Mouse (Mus musculus): ENCODE measurements at regions not wholly inside any gene's neighbourhood (a gene's known extent, or its start where the extent isn't known, plus 50 kb on each side); places are given as distances from the start of the nearest gene placed in this dataset.

DNA sequence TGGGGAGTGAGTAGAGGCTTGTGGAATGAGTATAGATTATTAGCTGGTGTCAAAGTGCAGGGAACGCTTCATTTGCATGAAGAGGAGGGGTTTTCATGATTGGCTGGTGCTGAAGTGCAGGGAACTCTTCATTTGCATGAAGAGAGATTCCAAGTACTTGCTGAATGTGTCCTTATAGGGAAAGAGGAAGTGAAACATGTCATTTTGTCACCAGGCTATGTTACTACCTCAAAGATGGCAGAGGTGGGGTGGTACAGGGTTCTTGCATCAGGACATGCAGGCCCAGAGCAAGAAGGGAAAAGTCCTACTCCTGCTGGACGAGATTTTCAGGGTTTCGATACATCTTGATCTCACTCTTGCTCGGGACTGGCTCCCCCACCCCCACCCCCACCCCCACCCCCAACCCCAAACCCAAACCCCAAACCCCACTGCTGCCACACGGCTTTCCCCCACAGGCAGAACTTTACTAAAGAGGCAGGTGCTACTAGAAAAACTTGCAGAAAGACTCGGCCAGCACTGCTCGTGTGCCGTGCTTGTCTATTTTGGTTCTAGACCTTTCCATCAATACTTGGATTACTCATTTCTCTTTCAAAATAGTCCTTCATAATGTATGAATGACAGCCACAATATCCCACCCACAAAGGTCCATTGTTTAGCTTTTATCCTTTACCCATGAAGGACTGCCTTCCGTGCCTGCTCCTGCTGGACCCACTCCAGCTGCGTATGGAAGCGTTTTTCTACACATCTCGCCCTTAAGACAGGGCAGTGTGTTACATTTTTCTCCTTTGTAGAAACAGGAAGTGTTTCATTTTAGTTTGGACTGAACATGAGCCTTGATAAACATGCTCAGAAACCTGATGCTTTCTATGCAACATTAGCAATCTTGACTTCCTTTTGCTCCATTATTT, 223.0 kb upstream of the N6amt1 start:
- no peaks in the 10 kb centered on the region for H3K27me3 ChIP-seq (ENCODE audit: control insufficient read depth, insufficient read depth, low read length)
- H3K4me3 ChIP-seq (ENCODE audit: control insufficient read depth, low read depth, low read length), result no peak overlapping the region
- H3K4me1 ChIP-seq (ENCODE audit: control insufficient read depth, insufficient read depth, low read length), result peaks cover 2% of the 10 kb centered on the region
- H3K27ac ChIP-seq (ENCODE audit: control insufficient read depth, insufficient read depth, low read depth, low read length), result no peak overlapping the region
- no peak for TF ChIP-seq POLR2A (IDR thresholded peaks at IDR 0.05; ENCODE audit: control insufficient read depth, low read depth, low read length)
- TF ChIP-seq CTCF (IDR thresholded peaks at IDR 0.05; ENCODE audit: control insufficient read depth, insufficient read depth, insufficient replicate concordance, low read depth, low read length), result no peak
- H3K36me3 ChIP-seq (ENCODE audit: control insufficient read depth, insufficient read depth, low read length), result no peaks in the 10 kb centered on the region

DNA sequence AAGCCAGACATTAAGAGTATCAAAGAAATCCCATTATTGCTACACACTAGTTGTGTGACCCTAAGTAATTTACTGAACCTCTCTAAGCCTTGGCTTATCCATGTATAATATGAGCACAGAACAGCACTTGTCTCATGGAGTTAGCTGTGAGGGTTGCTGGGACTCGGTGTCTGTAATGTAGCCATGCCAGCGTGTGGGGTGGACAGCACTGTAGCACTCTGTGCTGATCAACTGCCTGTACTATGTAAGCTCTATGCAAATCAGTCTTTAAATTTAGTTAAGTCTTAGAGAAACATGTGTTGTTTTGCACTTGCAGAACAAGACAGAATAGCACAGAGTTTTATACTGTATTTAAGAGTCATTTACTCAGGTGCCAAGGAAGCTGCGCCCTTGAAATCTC, 225.0 kb upstream of the N6amt1 start:
- TF ChIP-seq CTCF (IDR thresholded peaks at IDR 0.05; ENCODE audit: control insufficient read depth, insufficient read depth, insufficient replicate concordance, low read depth, low read length) (no peak), POLR2A (IDR thresholded peaks at IDR 0.05; ENCODE audit: control insufficient read depth, low read depth, low read length) (no peak)

DNA sequence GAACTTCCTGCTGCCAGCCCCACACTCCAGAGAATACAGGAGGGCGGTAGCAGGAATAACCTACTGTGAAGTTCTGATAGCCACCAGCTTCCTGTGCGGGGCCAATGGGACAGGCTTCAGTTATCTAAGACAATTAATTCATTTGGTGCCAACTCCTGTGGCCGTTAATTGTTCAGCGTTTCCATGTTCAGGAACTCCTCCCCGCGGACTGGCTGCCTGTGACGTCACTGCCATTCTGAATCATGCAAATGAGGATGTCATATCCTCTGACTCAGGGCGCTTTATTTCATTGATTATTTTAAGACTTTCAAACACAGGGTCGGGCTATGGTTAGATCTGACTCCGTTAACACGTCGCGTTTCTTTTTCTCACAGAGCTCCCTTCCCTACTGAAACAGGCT, 225.8 kb upstream of the N6amt1 start:
- Histone ChIP-seq H3K27ac (ENCODE audit: control insufficient read depth, insufficient read depth, low read depth, low read length) (peak overlapping the region; percentile 37; the same call in 1 of the 2 replicates), H3K27me3 (ENCODE audit: control insufficient read depth, insufficient read depth, low read length) (no peaks in the 10 kb centered on the region), H3K4me3 (ENCODE audit: control insufficient read depth, low read depth, low read length) (peak overlapping the region; percentile 85), H3K4me1 (ENCODE audit: control insufficient read depth, insufficient read depth, low read length) (peaks cover 2% of the 10 kb centered on the region), H3K36me3 (ENCODE audit: control insufficient read depth, insufficient read depth, low read length) (no peaks in the 10 kb centered on the region)
- TF ChIP-seq CTCF (IDR thresholded peaks at IDR 0.05; ENCODE audit: control insufficient read depth, insufficient read depth, insufficient replicate concordance, low read depth, low read length) (no peak), POLR2A (IDR thresholded peaks at IDR 0.05; ENCODE audit: control insufficient read depth, low read depth, low read length) (peak; percentile 49; the same call in 1 of the 2 replicates)

More for the DNA sequence above, 225.0 kb upstream of the N6amt1 start:
- Histone ChIP-seq H3K27ac (ENCODE audit: control insufficient read depth, insufficient read depth, low read depth, low read length) (no peak overlapping the region), H3K4me3 (ENCODE audit: control insufficient read depth, low read depth, low read length) (no peak overlapping the region), H3K4me1 (ENCODE audit: control insufficient read depth, insufficient read depth, low read length) (peaks cover 2% of the 10 kb centered on the region), H3K36me3 (ENCODE audit: control insufficient read depth, insufficient read depth, low read length) (no peaks in the 10 kb centered on the region), H3K27me3 (ENCODE audit: control insufficient read depth, insufficient read depth, low read length) (no peaks in the 10 kb centered on the region)

DNA sequence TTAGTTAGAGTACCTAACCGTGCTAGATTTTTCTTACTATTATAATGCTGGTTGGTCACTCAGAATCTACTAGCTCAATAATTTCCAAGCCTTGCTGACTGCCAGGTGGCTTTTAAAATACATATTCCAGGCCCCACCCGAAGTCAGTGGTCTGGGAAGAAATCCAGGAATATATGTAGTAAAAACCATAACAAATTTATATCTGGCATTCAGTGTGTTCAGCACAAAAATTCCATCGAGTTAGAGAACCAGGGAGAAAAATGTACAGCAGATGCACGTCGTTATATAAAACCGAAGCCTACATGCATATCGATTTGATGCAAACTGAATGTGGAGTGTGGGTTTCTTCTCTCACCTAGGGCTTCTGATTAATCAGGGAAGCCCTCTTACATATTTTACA, 229.5 kb upstream of the N6amt1 start:
- Histone ChIP-seq H3K27ac (ENCODE audit: control insufficient read depth, insufficient read depth, low read depth, low read length) (no peak overlapping the region), H3K4me1 (ENCODE audit: control insufficient read depth, insufficient read depth, low read length) (no peaks in the 10 kb centered on the region; the same call in 1 of the 2 replicates), H3K27me3 (ENCODE audit: control insufficient read depth, insufficient read depth, low read length) (no peaks in the 10 kb centered on the region), H3K36me3 (ENCODE audit: control insufficient read depth, insufficient read depth, low read length) (no peaks in the 10 kb centered on the region), H3K4me3 (ENCODE audit: control insufficient read depth, low read depth, low read length) (no peak overlapping the region)
- TF ChIP-seq POLR2A (IDR thresholded peaks at IDR 0.05; ENCODE audit: control insufficient read depth, low read depth, low read length) (no peak), CTCF (IDR thresholded peaks at IDR 0.05; ENCODE audit: control insufficient read depth, insufficient read depth, insufficient replicate concordance, low read depth, low read length) (no peak)

DNA sequence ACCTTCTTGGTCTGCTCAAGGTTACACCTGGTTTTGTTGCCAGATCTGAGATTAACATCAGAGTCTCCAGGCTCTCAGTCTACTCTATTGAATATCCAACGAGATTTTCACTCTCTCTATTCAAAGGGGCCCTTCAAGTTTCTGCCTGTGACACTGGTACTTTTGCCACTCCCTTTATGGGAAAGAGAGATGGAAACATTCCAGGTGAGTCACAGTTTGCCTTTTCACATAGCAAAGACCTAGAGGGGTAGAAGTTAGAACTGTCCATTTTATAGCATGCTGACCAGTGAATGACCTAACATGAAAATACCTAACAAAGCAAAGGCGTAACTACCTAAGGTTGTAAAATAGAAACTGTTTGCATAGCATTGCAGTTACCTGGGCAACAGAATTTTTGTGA, 250.4 kb upstream of the N6amt1 start:
- Histone ChIP-seq H3K4me3 (ENCODE audit: control insufficient read depth, low read depth, low read length) (no peak overlapping the region), H3K4me1 (ENCODE audit: control insufficient read depth, insufficient read depth, low read length) (no peaks in the 10 kb centered on the region), H3K27me3 (ENCODE audit: control insufficient read depth, insufficient read depth, low read length) (no peaks in the 10 kb centered on the region), H3K27ac (ENCODE audit: control insufficient read depth, insufficient read depth, low read depth, low read length) (no peak overlapping the region), H3K36me3 (ENCODE audit: control insufficient read depth, insufficient read depth, low read length) (no peaks in the 10 kb centered on the region)
- TF ChIP-seq CTCF (IDR thresholded peaks at IDR 0.05; ENCODE audit: control insufficient read depth, insufficient read depth, insufficient replicate concordance, low read depth, low read length) (no peak), POLR2A (IDR thresholded peaks at IDR 0.05; ENCODE audit: control insufficient read depth, low read depth, low read length) (no peak)

DNA sequence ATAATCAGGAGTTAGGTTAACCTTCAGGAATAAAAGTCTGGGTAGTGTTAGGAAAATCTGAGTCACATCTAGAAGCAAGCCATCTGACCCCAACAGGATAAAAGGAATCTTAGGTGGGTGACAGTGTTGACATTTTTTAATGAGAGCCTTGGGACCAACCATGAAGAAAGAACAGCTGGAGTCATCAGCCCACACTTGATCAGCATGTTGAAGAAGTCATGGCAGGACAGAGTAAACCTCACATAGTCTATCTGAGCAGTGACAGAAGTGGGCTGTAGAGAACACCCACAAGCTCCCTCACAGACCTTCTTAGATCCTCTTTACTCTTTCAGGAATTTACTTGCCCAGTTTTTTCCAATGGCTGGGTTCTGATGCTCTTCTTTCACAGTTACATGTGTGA, 251.9 kb upstream of the N6amt1 start:
- no peaks in the 10 kb centered on the region for H3K36me3 ChIP-seq (ENCODE audit: control insufficient read depth, insufficient read depth, low read length)
- H3K27me3 ChIP-seq (ENCODE audit: control insufficient read depth, insufficient read depth, low read length), result no peaks in the 10 kb centered on the region
- no peak overlapping the region for H3K4me3 ChIP-seq (ENCODE audit: control insufficient read depth, low read depth, low read length)
- TF ChIP-seq CTCF (IDR thresholded peaks at IDR 0.05; ENCODE audit: control insufficient read depth, insufficient read depth, insufficient replicate concordance, low read depth, low read length), result no peak
- no peak for TF ChIP-seq POLR2A (IDR thresholded peaks at IDR 0.05; ENCODE audit: control insufficient read depth, low read depth, low read length)
- H3K4me1 ChIP-seq (ENCODE audit: control insufficient read depth, insufficient read depth, low read length), result no peaks in the 10 kb centered on the region
- H3K27ac ChIP-seq (ENCODE audit: control insufficient read depth, insufficient read depth, low read depth, low read length), result no peak overlapping the region

DNA sequence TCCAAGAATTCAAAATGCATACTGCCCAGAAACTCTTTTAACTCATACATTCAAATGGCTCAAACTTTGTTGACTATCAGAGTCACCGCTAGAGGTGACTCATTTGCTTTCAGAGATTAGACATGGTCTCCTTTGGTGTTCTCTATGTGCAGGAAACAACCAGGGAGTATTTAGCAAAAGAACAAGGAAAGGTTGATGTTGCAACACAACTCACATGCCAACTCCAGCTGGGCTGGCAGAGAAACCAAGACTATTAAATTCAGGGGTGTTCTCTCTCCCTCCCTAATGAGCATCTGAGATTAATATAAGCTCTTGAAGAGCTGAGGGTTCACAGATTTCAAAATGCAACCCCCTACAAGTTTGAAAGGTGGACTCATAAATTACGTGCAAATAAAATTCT, 262.0 kb upstream of the N6amt1 start:
- H3K4me1 ChIP-seq (ENCODE audit: control insufficient read depth, insufficient read depth, low read length), result no peaks in the 10 kb centered on the region
- H3K4me3 ChIP-seq (ENCODE audit: control insufficient read depth, low read depth, low read length), result no peak overlapping the region
- TF ChIP-seq POLR2A (IDR thresholded peaks at IDR 0.05; ENCODE audit: control insufficient read depth, low read depth, low read length) (no peak), CTCF (IDR thresholded peaks at IDR 0.05; ENCODE audit: control insufficient read depth, insufficient read depth, insufficient replicate concordance, low read depth, low read length) (no peak)
- no peaks in the 10 kb centered on the region for H3K27me3 ChIP-seq (ENCODE audit: control insufficient read depth, insufficient read depth, low read length)
- H3K36me3 ChIP-seq (ENCODE audit: control insufficient read depth, insufficient read depth, low read length), result no peaks in the 10 kb centered on the region
- H3K27ac ChIP-seq (ENCODE audit: control insufficient read depth, insufficient read depth, low read depth, low read length), result no peak overlapping the region
